Mouse (Mus musculus) stomach, embryonic 16.5 days (tissue): ENCODE data around the gene Fbxo2. TPM values are rescaled to one million over a fixed set of nuclear protein-coding genes. Genes with fewer than 3 reads are reported as not detected.
A peak's percentile ranks its signal among the peaks of the same experiment; 100 is the strongest.
"Not testable (repeated sequence)": the region's sequence is repeated elsewhere in the genome, so short reads cannot be mapped to it uniquely, and the experiment has no call there.

ENCODE experiments used
- ATAC-seq: fragments of 200-750 bp; cut with Nextera tagmentation; 2 replicates; pipeline ENCODE4 v1.8.0; 2017; ENCODE audit warnings: moderate number of reproducible peaks, moderate TSS enrichment; ENCODE audit not compliant: insufficient read depth, low FRiP score
- H3K27ac ChIP-seq: fragments of 300-500 bp; sonication (generic); 2 replicates; pipeline ENCODE4 v1.5.1; 2014; ENCODE audit warnings: low read length
- H3K27me3 ChIP-seq: fragments of 300-500 bp; sonication (generic); 2 replicates; pipeline ENCODE4 v1.6.1; 2014; ENCODE audit warnings: low read length, control low read depth, mixed read lengths; ENCODE audit not compliant: control insufficient read depth, insufficient read depth
- H3K36me3 ChIP-seq: fragments of 300-500 bp; sonication (generic); 2 replicates; pipeline ENCODE4 v1.6.1; 2014; ENCODE audit warnings: low read length; ENCODE audit not compliant: control insufficient read depth, insufficient read depth
- H3K4me1 ChIP-seq: fragments of 300-500 bp; sonication (generic); 2 replicates; pipeline ENCODE4 v1.6.1; 2014; ENCODE audit warnings: low read length, control low read depth, mixed read lengths; ENCODE audit not compliant: control insufficient read depth, insufficient read depth
- H3K4me2 ChIP-seq: fragments of 300-500 bp; sonication (generic); 2 replicates; pipeline ENCODE4 v1.6.1; 2014; ENCODE audit warnings: low read depth, low read length, mixed read lengths
- H3K4me3 ChIP-seq: fragments of 300-500 bp; sonication (generic); replicated peaks from 2 replicates; pipeline ENCODE4 v1.5.1; 2014; ENCODE audit warnings: mild to moderate bottlenecking, low read length
- H3K9ac ChIP-seq: fragments of 300-500 bp; sonication (generic); 2 replicates; pipeline ENCODE4 v1.6.1; 2014; ENCODE audit warnings: low read length
- H3K9me3 ChIP-seq: fragments of 300-500 bp; sonication (generic); replicated peaks from 2 replicates; pipeline ENCODE4 v1.6.1; 2016; ENCODE audit warnings: low read length, control low read depth; ENCODE audit not compliant: control insufficient read depth
- WGBS: fragments of 180-500 bp; shearing (Covaris S2); extraction: QIAGEN DNeasy Blood & Tissue Kit; methylation state at CpG from one replicate; pipeline ENCODE4 v1.1.7; 2014; 5-methylcytosine and 5-hydroxymethylcytosine counted together
- polyA plus RNA-seq: library from polyadenylated mRNA; unstranded; fragments of >200 nt; fragmentation: Nextera tagmentation; extraction: Ambion mirVana; gene quantifications from 2 replicates; pipeline ENCODE4 v1.2.1, GENCODE M21; 2015

The Fbxo2 gene
- polyA plus RNA-seq, 1 experiment from 2014 or later, result 0.58 TPM

DNA sequence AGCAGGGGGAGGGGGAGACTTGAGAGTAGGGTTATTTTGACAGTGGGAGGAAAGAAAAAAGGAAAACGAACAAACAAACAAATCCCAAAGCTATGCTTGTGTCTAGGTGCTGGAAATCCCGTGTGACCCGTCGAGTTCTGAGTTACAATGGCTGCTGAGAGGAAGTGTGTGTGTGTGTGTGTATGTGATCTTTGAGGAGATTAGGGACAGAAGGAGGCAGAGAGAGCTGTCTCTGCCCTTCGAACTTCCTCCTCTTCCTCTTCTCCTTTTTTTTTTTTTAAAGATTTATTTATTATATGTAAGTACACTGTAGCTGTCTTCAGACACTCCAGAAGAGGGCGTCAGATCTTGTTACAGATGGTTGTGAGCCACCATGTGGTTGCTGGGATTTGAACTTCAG lies 16.2 kb downstream of the Fbxo2 start:
- H3K27me3 ChIP-seq, result peaks cover 45% of the 10 kb centered on the region
- H3K9me3 ChIP-seq, ATAC-seq, H3K36me3 ChIP-seq, H3K4me3 ChIP-seq, H3K27ac ChIP-seq, H3K4me1 ChIP-seq, H3K4me2 ChIP-seq, H3K9ac ChIP-seq: not testable (repeated sequence)
- WGBS, result 56% methylated on average over 5 of the region's 6 CpGs

GRCm38 (mm10) chr4:148177716-148178115 lies 17.3 kb downstream of the Fbxo2 start:
- Histone ChIP-seq H3K9ac (no peak overlapping the region), H3K4me1 (no peaks in the 10 kb centered on the region), H3K27ac (no peak overlapping the region), H3K9me3 (no peaks in the 10 kb centered on the region), H3K4me2 (no peak overlapping the region), H3K36me3 (no peaks in the 10 kb centered on the region), H3K4me3 (no peak overlapping the region), H3K27me3 (peaks cover 35% of the 10 kb centered on the region)
- no peak for ATAC-seq

- Histone ChIP-seq H3K9ac (no peak overlapping the region), H3K4me1 (no peaks in the 10 kb centered on the region), H3K9me3 (no peaks in the 10 kb centered on the region), H3K36me3 (no peaks in the 10 kb centered on the region), H3K4me3 (no peak overlapping the region), H3K27me3 (no peaks in the 10 kb centered on the region), H3K27ac (no peak overlapping the region), H3K4me2 (no peak overlapping the region)
- 84% methylated on average over 12 of the region's 12 CpGs for WGBS
- ATAC-seq, result no peak
These were observed 21.1 kb downstream of the Fbxo2 start for GRCm38 (mm10) chr4:148181483-148181882.

DNA sequence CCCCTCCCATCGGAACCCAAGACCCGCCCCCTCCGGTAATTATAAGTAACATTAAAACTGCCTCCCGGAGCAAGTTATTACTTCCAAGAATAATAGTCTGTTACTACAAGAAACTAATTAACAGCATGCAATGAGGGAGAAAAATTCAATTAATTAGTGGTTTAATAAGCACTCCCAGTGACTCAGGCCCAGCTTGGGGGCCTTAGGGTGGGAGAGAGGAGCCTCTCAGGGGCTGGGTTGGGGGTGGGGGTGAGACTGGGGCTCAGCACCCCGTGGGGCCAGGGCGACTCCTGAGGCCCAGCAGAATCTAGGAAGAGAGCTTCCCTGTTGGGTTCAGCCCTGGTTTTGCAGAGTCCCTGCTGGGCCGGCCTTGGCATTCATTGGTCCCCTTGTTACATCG lies 21.9 kb downstream of the Fbxo2 start:
- no peaks in the 10 kb centered on the region for H3K27me3 ChIP-seq

DNA sequence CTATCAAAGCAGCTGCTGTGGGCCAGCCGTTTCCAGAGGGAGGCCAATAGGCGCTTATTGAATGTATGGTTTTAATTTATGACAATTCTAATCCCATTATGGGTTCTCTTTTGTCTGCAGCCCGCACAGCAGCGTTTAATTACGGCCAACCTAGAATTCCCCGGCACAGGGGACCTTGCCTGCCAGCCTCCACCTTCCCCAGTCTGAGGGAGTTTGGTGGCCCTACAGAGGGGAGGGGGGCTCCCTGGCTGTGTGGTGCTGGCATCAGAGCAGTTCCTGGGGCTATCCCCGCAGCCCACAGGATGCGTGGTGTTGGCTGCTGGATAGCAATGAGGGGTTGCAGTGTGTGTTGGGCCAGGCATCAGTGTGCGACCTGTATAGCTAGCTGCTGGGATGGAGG lies 24.1 kb downstream of the Fbxo2 start:
- Histone ChIP-seq H3K36me3 (no peaks in the 10 kb centered on the region), H3K9ac (no peak overlapping the region), H3K27me3 (no peaks in the 10 kb centered on the region), H3K4me3 (no peak overlapping the region), H3K4me2 (no peak overlapping the region), H3K27ac (no peak overlapping the region), H3K4me1 (no peaks in the 10 kb centered on the region), H3K9me3 (no peaks in the 10 kb centered on the region)
- ATAC-seq, result no peak
- 66% methylated on average over 9 of the region's 9 CpGs for WGBS

More for the DNA sequence above, 21.9 kb downstream of the Fbxo2 start:
- 43% methylated on average over 8 of the region's 8 CpGs for WGBS
- no peaks in the 10 kb centered on the region for H3K9me3 ChIP-seq
- no peaks in the 10 kb centered on the region for H3K36me3 ChIP-seq
- no peak for ATAC-seq
- H3K4me2 ChIP-seq, result no peak overlapping the region
- H3K9ac ChIP-seq, result no peak overlapping the region
- no peak overlapping the region for H3K27ac ChIP-seq
- H3K4me3 ChIP-seq, result no peak overlapping the region
- H3K4me1 ChIP-seq, result no peaks in the 10 kb centered on the region

DNA sequence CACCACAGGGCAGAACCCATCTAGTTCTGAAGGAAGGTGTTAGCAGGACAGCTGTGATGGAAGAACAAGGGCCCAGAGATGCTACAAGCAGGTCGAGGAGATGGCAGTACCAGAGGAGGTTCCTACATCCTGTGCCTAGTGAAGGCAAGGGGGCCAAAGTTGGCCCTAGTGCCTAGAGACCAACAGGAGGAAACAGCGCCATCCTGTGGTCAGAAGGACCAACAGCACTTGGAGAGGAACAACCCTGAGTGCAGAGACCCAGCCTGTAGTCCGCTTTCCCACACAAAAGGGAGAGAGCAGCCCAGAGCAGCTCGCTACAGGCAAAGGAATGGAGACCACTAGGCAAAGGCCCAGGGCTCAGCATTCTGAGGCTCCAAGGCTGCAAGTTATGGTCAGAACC lies 25.4 kb downstream of the Fbxo2 start:
- Histone ChIP-seq H3K27me3 (no peaks in the 10 kb centered on the region), H3K9me3 (no peaks in the 10 kb centered on the region), H3K4me1 (no peaks in the 10 kb centered on the region), H3K27ac (no peak overlapping the region), H3K36me3 (no peaks in the 10 kb centered on the region), H3K4me2 (no peak overlapping the region), H3K9ac (no peak overlapping the region), H3K4me3 (no peak overlapping the region)
- 65% methylated on average over 4 of the region's 4 CpGs for WGBS
- no peak for ATAC-seq

GRCm38 (mm10) chr4:148188767-148189166 lies 28.3 kb downstream of the Fbxo2 start:
- not testable (repeated sequence) for H3K9me3 ChIP-seq, H3K27ac ChIP-seq, H3K4me3 ChIP-seq, H3K9ac ChIP-seq, H3K4me1 ChIP-seq, ATAC-seq, H3K27me3 ChIP-seq, H3K4me2 ChIP-seq, H3K36me3 ChIP-seq
- 82% methylated on average over 1 of the region's 1 CpGs for WGBS

DNA sequence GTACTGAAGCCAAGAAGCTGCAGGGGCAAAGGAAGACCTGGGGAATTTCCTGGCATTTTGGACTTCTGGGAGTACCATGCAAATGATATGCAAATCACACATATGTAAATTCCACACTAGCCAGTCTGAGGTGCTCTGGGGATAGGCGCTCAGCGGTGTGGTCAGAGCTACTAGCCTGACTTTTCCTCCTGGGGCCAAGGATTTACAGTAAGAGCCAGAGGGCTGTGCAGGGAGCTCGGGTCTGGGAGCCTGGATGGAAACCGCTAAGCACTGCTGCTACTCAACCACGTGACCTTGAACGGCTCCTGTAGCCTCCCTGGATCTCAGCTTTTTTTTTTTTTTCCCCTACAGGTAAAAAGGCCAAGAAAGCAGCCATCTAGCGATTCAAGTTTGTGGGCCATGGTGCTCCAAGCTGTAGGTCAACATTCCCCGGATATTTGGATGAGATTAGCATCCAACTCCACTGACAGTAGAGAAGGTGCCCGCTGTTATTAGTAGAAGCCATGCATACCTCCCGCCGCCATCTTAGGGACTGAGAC lies 32.4 kb downstream of the Fbxo2 start:
- H3K4me3 ChIP-seq, result no peak overlapping the region
- no peaks in the 10 kb centered on the region for H3K9me3 ChIP-seq
- no peak overlapping the region for H3K27ac ChIP-seq
- H3K36me3 ChIP-seq, result no peaks in the 10 kb centered on the region
- no peak overlapping the region for H3K4me2 ChIP-seq
- ATAC-seq, result no peak
- no peaks in the 10 kb centered on the region for H3K4me1 ChIP-seq
- no peaks in the 10 kb centered on the region for H3K27me3 ChIP-seq
- H3K9ac ChIP-seq, result no peak overlapping the region
- 30% methylated on average over 11 of the region's 11 CpGs for WGBS

GRCm38 (mm10) chr4:148194400-148194799 lies 34.0 kb downstream of the Fbxo2 start:
- no peaks in the 10 kb centered on the region for H3K27me3 ChIP-seq
- ATAC-seq, result 0 out of 2 replicates have a peak, but pooled peaks have one; percentile 10
- H3K36me3 ChIP-seq, result no peaks in the 10 kb centered on the region
- H3K9me3 ChIP-seq, result no peaks in the 10 kb centered on the region
- H3K9ac ChIP-seq, result no peak overlapping the region
- H3K4me3 ChIP-seq, result no peak overlapping the region
- no peak overlapping the region for H3K27ac ChIP-seq
- no peak overlapping the region for H3K4me2 ChIP-seq
- H3K4me1 ChIP-seq, result no peaks in the 10 kb centered on the region

DNA sequence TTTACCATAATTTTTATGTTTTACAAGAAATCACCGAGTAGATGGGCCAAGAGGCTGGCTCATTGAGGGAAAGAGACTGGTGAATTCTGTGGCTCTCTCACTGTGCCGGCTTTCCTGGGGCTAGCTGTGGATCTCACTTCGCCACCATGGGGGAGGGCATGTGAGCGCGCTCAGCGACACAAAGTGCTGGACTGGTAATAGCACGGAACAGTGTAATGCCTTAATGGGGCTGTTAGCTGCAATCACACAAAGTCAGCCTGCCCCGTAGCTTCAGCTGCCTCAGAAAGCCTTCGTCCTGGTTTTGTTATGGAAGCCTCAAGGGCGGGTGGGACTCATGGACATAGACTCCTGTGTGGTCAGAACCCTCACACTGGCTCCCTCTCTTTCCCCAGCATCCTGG lies 38.3 kb downstream of the Fbxo2 start:
- H3K27ac ChIP-seq, result no peak overlapping the region
- H3K9me3 ChIP-seq, result no peaks in the 10 kb centered on the region
- WGBS, result 50% methylated on average over 10 of the region's 10 CpGs
- no peak overlapping the region for H3K9ac ChIP-seq
- no peaks in the 10 kb centered on the region for H3K4me1 ChIP-seq
- no peaks in the 10 kb centered on the region for H3K27me3 ChIP-seq
- H3K36me3 ChIP-seq, result no peaks in the 10 kb centered on the region
- H3K4me3 ChIP-seq, result no peak overlapping the region
- no peak overlapping the region for H3K4me2 ChIP-seq
- ATAC-seq, result no peak
